Mouse (Mus musculus) spleen, adult 2 months (tissue): Measurements from ENCODE around the gene Vsig10.

ENCODE experiments used
- CTCF ChIP-seq: fragments of 200-500 bp; IDR thresholded peaks from 2 replicates; pipeline ENCODE4 v1.5.1; 2011; ENCODE audit warnings: mild to moderate bottlenecking, inconsistent platforms; ENCODE audit not compliant: insufficient read depth, insufficient read length, insufficient replicate concordance; ENCODE audit errors: extremely low read depth
- POLR2A ChIP-seq: fragments of 200-500 bp; IDR thresholded peaks from 2 replicates; pipeline ENCODE4 v1.6.1; 2011; ENCODE audit warnings: low read depth, low read length, inconsistent platforms

GRCm38 (mm10) chr5:117403609-117404008 lies 84.7 kb downstream of the Vsig10 start:
- TF ChIP-seq CTCF (no peak), POLR2A (no peak)
